Mouse (Mus musculus): ENCODE results near the gene Tuba3b.

Gene Tuba3b

DNA sequence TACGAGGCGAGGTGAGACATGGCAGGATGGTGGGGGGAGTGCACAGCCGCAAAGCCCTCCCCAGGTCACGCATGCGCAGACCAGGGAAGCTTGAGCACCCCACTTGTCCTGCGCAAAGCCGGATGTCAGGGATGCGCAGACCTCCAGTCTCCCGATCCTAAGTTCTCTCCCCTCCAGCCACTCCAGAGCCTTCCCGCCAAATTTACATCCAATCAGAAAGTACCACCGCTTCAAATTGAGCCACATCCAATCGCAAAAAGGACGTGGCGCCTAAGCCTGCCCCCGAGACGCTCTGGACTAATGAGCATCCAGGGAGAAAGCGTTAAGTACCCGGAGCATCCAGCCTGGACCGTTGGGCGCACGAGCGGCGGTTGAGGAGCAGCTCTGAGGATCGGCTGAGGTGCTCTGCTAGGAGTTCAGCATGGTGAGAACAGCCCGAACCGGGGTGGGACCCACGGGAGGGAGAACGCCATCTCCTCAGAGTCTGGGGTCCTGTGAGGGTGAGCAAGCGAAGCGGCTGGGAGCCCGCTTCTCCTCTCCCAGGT, at the start of gene Tuba3b:
Tuba3b (plus strand) TSS at position 92 of the 545 bp plus-strand sequence.
- DNase-seq (ENCODE audit: extremely low read depth, insufficient read length, low spot score), result peak; percentile 20

DNA sequence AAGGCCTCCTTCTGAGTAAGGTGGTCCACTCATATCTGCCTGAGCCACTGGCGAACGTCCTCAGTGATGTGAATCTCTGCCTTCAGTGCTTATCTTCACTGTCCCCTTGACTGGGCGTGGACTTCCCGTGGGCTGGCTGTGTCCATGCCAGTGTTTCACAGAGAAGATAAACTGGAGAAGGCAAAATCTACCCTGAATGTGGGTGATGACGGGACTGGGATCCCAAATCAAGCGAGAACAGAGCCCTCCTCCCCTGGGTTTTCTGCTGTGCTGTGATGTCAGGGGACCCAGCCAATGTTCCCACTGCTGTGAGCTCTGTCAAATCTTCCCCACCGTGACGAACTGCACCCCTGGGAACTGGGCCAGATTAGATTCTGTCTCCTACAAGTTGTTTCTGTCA, 48.3 kb upstream of the Tuba3b start:
- DNase-seq (ENCODE audit: extremely low read depth, insufficient read length, low spot score), result no peak

DNA sequence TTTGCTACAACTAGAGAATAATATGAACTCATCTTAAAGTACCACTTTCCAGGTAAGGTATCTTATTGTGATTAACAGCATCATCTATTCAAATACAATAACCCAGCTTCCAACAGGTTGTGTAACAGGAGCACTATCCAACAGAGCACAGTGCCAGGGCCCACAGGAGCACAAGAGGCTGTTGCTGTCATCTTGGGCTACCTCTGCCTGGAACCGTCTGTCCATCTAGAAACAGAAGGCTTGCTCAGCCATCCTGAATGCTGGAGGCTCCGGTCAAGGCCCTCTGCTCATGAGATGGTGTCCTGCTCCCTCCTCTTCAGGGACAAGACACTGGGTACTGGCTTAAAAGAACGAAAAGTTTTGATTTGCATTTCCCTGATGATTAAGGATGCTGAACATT, 47.7 kb upstream of the Tuba3b start:
- DNase-seq (ENCODE audit: extremely low read depth, insufficient read length, low spot score), result no peak

DNA sequence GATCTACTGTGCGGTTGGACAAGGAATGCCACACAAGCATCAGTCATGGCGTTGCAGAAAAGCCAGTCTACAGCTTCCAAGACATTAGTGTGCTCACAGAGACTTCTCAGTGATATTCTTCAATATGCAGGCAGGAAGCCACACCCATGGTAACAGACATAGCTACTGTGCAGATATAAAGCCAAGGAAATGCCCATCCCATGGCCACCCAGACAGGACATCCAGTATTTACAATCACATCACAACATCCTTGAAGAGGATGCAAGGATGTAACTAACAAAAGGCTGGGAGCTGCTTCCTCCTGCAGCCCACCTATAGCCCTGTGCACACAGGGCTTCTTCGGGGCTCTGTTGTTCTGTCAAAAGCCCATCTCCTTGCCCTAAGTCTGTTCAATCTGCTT, 46.9 kb upstream of the Tuba3b start:
- no peak for DNase-seq (ENCODE audit: extremely low read depth, insufficient read length, low spot score)

DNA sequence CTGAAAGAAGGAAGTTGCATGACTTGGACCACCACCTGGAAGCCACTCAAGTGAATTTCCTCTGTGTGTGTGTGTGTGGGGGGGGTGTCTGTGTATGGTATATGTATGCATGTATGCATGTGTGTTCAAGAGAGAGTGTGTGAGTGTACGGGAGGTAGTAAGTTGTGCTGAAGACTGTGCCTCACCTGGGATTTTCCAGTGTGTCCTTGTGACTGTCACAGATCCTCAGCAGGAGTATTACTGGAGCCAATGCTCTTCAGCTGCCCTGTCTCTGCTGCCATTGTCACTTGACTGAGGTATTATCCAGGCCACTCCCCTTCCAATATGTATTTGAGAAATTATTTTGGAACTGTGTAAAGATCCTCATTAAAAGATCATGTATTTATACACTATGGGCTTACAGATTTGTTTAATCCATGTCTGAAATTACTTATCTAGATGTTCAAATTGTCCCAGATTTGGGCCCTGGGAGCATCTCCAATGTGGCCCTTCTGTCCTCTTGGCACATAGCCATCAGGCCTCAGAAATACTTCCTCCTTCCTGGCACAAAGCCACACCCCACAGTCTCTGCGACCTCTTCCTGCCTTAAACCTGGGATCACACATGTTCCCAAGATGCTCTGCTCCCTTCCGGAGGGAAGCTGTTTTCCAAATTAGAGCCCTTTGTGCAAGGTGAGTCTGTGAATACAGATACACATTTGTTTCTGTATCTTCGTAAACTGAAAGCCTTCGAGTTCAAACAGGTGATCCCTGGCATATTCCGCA, 42.1 kb upstream of the Tuba3b start:
- no peak for DNase-seq (ENCODE audit: extremely low read depth, insufficient read length, low spot score)

DNA sequence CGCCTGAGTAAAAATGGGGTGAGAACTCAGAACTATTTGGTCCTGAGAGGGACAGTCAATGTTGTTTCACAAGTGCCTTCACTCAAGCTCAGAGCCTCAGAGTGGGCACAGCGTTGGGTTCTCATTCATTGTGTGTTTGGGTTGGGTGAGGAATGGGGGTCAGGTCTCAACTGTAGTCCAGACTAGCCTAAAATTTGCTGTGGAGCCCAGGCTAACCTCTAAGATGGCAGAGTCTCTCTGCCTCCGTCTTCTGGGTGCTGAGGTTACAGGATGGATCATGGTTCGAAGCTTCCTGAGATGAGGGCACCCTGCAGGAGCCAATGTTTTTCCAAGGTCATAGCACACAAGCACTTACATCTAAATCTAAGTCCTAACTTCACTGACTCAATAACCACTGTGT, 38.8 kb upstream of the Tuba3b start:
- DNase-seq (ENCODE audit: extremely low read depth, insufficient read length, low spot score), result no peak

DNA sequence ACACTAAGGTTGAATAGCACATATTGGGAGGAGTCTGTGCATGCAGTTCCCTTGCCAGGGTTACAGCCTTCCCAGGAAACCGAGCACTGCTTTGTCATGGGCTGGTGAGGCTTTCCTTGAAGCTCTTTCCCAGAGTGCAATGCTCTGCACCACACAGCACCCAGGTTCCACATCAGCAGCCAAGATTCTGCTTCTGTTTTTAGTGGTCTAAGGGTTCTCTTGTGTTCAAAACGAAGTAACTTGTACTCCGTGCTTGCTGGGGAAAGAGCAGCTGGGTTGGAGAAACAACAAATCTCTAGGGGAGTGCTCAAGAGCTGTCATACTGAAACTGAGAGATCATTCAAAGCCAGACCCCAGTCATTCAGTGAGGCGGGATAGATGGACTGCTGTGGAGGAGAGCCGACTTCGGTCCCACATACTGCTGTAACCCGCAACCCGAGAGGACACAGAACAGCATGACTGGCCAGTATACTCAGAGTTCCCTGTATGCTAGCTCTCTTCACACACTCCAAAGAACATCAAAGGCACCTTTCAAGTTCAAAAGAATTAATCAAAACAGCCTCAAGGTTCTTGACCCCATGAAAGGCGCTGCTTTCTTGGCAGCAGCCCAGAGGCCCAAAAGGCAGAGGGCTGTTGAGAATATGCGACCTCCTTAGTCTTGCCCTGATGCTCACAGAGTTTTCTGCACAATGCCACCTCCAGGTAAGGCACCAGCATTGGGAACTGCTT, 36.9 kb upstream of the Tuba3b start:
- no peak for DNase-seq (ENCODE audit: extremely low read depth, insufficient read length, low spot score)

DNA sequence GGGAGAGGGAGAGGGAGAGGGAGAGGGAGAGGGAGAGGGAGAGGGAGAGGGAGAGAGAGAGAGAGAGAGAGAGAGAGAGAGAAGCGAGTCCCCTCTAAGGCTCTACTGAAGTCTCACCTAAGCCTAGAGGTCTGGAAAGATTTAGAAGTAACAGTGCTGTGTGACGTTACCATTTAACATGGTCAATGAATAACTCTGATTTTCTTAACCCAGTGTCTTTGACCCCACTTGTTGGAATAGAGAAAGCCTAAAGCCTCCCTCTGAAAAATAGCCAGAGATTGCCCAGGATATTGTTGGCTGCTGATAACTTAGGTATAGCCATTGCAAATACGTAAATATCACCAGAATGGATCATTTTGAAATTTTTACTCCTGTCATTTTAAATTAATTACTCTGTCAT, 35.8 kb upstream of the Tuba3b start:
- DNase-seq (ENCODE audit: extremely low read depth, insufficient read length, low spot score), result no peak

DNA sequence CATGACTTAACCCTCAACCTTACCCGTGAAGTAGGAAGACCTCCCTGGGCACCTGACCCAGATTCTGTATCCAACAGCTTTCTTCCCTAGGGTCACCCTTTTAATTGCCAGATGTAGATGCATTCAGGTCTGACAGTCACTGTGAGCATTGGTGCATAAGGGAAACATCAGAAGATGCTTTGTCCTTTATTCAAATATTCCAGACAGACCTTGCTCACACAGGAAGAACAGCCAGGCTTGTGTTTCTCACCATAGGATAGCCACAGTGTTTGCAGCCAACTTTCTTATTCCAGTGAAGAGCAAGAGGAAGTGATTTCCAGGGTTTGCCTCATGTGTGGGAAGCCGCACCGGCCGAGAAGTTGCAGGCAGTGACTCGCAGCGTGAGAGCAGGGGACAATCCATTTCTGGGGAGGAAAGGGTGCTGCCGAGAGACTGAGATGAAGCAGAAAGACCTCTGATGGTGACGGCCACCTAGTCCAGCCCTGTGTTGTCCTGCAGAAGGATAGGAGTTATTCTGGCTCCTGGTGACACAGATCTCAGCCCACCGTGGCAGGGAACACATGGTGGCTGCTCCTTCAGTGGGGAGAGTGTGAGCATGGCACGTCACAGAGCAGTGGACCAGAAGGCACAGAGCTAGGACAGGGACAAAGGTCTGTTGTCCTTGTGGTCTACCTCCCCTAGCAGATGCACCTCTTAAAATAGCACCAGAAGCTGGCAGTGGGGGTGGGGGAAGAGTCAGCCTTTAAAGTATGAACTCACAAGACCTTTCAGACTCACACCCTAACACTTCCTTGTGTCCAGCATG, 34.0 kb upstream of the Tuba3b start:
- no peak for DNase-seq (ENCODE audit: extremely low read depth, insufficient read length, low spot score)

DNA sequence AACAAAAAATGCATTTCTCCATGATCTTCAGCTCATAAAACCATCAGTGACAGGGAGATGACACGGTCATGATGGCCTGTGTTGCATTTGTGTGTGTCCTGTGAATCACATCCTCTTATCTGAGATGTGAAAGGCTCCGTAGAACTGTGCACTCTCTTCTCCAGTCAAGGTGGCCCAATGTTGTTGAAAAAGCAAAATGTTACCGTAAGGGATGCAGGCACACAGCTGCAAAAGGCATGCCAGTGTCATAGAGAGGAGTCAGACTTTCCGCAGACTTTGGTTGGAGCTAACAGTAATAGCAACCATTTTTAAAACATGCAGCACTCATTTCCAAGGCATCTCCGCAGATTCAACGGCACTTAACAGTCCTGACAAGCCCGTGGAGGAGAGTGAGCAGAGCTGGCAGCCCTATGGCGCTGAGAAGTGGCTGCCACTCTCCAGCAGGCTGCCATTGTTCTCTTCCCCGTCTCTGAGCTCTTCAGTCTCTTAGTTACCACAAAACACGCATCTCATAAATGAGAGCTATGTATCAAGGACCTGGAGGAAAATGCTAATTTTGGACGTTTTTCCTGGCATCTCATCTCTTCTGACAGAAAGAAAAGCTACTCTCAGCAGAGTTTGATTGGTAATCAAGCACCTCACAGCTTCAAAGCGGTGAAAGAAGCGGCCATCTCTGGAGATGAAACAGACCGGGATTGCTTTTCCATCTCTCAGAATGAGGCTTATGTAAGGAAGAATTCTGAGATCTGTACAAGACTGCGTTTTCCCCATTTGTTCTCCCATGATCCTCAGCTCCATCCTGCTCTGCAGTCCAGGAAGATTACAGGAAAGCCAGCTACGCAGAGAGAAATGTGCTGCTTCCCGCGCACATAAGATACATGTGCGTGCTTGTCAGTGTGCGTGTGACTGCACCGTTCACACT, 30.2 kb upstream of the Tuba3b start:
- DNase-seq (ENCODE audit: extremely low read depth, insufficient read length, low spot score), result no peak

DNA sequence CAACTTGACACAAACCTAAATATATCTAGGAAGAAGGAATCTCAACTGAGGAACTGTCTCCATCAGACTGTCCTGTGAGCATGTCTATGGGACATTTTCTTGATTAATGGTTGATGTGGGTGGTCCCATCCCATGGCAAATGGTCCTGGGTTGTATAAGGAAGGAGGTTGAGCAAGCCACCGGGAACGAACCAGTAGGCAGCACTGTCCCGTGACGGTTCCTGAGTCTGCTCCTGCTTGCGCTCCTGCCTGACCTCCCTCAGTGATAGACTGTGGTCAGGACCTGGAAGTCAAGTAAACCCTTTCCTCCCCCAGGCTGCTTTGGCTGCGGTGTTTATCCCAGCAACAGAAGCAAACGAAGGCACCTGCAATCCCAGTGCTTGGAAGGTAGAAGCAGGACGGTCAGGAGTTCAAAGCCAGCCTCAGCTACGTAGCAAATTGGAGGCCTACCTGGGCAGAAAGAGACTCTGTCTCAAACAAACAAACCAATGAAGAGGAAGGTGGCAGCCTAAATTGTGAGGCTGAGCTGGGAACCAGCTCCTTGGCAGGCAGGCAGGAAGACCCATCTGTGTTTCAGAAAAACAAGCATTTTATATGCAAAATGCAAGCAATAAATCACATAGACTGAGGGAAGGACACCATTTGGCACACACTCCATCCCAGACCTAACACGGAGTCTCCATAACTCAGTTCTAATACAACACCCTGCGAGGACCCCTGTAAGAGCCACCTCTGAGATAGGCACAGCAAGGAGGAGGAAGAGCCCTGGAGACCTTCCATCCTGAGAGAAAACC, 24.9 kb upstream of the Tuba3b start:
- DNase-seq (ENCODE audit: extremely low read depth, insufficient read length, low spot score), result no peak

DNA sequence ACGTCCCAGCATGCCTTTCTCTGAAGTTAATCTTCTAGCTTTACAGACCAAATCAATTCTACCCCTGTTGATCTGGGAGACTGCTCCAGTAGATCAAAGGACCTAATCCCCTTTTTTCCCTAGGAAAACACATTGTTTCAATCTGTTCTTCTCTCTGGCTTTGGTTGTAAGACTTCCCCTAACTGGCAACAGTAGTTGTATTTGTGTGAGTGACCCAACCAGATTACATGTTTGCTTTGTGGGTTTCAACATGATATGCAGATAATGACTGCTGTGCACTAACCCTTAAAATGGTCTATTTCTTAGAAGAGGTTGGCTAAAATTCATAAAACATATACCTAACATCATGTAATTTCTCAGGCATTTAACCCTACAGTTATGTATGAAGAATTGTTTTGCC, 24.0 kb upstream of the Tuba3b start:
- DNase-seq (ENCODE audit: extremely low read depth, insufficient read length, low spot score), result no peak

DNA sequence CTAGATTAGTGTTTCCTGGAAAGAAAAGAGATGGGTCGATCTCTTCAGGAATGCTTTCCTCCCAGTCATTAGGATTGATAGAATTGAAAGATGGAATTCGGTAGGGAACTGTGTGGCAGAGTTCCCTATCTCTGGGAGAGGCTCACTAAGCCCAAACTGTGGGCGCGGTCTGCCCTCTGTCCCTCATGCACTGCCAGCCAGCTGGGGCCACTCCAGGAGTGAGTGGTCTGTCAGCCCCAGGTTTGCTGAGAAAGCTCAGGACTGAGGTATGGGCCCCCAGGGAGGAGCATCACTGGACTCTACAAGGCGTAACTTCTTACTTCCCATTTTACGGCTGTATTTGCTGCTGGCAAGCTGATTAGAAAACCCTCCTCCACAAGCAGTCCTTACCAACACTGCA, 23.5 kb upstream of the Tuba3b start:
- DNase-seq (ENCODE audit: extremely low read depth, insufficient read length, low spot score), result no peak

DNA sequence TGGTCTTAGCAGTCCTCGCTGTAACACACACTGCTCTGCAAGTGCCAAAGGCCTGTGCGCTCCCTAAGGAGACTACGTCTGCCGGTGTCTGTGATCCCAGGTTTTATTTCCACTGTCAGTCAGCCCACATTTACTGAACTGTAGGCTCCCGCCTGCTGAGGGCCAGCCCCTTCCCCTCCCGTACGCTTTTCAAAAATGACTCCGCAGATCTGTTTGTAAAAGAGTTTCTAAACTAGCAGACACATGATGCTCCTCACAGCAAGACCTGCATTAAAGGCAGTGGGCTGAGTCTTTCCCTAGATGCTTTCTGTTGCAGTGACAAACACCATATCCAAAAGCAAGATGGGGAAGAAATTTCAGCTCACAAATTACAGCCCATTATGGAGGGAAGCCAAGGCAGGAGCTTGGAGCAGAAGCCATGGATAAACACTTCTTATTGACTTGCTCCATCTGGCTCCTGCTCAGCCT, 23.0 kb upstream of the Tuba3b start:
- DNase-seq (ENCODE audit: extremely low read depth, insufficient read length, low spot score), result no peak

DNA sequence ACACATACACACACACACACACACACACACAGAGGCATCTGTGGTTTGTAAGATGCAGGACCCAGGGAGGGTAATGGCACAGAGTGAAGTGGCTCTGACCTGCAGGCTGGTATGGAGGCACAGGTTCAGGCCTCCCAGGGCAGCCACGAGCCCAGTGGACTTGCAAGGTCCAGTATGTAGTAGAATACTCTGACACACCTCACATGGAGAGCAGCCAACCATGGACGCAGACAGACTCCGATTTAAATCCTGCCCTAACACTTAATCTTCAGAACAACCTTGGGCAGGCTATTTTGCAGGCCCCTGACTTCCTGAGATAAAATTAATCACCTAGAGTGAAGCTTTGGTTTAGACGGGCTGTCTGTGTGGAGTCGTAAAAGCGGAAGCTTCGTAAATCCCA, 21.6 kb upstream of the Tuba3b start:
- DNase-seq (ENCODE audit: extremely low read depth, insufficient read length, low spot score), result no peak

DNA sequence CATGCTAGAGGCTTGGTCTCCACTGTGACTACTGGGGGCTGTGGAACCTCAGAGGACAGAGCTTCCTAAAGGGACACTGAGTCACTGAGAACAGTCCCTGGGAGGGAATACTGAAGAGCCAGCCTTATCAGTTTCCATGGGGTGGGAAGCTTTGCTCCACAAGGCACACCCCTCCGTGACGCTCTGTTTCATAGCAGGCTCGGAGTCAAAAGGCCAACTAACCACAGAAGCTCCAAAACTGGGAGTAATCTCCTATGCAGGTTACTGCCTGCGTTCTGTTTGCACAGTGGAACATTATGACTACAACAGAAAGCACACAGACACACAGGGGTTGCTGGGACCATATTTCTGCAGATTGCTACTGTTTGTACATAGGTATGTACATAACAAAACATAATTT, 19.7 kb upstream of the Tuba3b start:
- no peak for DNase-seq (ENCODE audit: extremely low read depth, insufficient read length, low spot score)

DNA sequence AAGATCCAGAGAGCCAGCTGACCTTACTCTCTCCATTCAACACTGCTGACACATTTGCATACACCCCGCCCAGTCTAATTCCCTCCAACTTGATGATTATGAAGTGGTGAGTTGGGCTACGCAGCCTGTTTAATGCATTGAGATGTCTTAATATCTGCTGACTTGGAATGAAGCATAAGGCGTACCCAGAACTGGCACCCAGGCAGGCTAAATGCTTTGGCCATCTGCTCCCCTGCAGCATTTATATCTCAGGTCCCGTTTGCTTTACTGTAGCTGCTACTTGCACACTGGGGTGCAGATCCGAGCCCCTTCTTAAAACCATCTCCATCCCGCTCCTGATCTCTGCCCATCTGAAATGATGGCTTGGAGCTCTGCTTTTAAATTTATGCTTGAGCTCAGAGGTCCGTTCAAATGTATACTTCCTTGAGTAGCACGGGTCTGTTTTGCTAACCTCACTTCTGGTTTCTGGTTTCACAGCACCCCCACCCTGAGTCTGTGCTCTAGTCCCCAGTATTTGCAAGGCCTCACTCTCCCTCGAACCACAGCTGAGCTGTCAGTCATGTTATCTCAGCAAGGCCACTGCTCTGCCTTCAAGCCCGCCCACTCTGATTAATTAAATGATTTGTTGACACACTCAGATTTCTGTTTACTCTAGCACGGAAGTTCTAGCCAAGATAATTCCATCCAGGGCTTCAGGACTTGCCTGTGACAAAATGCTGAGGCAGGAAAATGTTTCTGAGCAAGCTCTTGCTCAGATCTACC, 16.6 kb upstream of the Tuba3b start:
- no peak for DNase-seq (ENCODE audit: extremely low read depth, insufficient read length, low spot score)

DNA sequence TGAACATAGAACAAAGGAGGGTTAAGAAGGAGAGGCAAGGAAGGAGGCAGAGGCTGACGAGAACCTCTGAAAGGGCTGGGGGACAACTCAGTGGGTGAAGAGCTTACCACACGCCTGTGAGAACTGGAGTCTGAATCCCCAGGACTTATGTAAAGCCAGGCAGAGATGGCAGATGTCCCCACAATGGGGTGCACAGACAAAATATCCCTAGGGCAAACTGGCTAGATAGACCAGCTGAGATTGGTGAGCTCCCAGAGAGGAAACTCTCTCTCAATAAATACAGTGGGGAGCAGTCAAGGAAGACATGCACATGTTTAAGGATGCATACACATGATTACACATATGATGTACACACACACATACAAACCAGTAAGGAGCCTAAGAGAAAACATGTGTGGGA, 11.4 kb upstream of the Tuba3b start:
- DNase-seq (ENCODE audit: extremely low read depth, insufficient read length, low spot score), result no peak

DNA sequence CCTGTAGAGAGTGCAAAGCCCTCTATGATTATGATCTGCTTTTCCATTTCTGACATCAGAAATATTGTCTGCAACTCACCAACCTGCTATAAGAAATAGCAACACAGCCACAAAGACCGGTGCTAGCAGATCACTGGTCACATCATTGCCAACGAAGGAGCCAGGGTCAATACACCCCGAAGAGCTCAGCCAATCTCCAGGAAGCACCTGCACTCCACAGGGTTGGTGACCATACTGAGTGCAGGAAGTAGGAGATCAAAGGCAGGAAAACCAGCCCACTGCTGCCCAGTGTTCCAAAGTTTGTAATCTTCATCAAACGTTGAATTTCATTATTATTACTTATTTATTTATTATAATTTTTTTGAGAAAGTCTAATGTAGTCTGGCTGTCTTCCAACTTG, 10.9 kb upstream of the Tuba3b start:
- no peak for DNase-seq (ENCODE audit: extremely low read depth, insufficient read length, low spot score)

All from 3134 (cell line).